Mouse (Mus musculus) lung, adult 2 months (tissue): ENCODE results near the gene Zfp568. TPM values are rescaled to one million over a fixed set of nuclear protein-coding genes. Genes with fewer than 3 reads are reported as not detected.
A peak's percentile ranks its signal among the peaks of the same experiment; 100 is the strongest.

Source experiments
- DNase-seq: peaks from one replicate; pipeline ENCODE4 v3.0.0; 2022
- H3K4me1 ChIP-seq: fragments of 200-500 bp; 2 replicates; pipeline ENCODE4 v1.6.1; 2011; ENCODE audit warnings: low read length; ENCODE audit not compliant: control insufficient read depth, insufficient read depth
- H3K4me3 ChIP-seq: fragments of 200-500 bp; replicated peaks from 2 replicates; pipeline ENCODE3; 2011; ENCODE audit warnings: low read depth, mild to moderate bottlenecking, control low read depth, low read length; ENCODE audit errors: extremely low read depth
- CTCF ChIP-seq: fragments of 200-500 bp; IDR thresholded peaks from 2 replicates; pipeline ENCODE4 v1.5.1; 2011; ENCODE audit warnings: mild to moderate bottlenecking, low read length, control low read depth; ENCODE audit not compliant: insufficient read depth
- POLR2A ChIP-seq: fragments of 200-500 bp; IDR thresholded peaks from 2 replicates; pipeline ENCODE4 v1.6.1; 2011; ENCODE audit warnings: low read depth, mild to moderate bottlenecking, control low read depth, low read length, borderline replicate concordance; ENCODE audit errors: extremely low read depth
- WGBS: fragments of 180-500 bp; shearing (Covaris S2); methylation state at CpG from one replicate; pipeline ENCODE4 v1.1.7; 2018; 5-methylcytosine and 5-hydroxymethylcytosine counted together
- polyA plus RNA-seq: library from polyadenylated mRNA; depleted of rRNA; stranded (reverse); fragments of >200 nt; gene quantifications from 2 replicates; pipeline ENCODE4 v1.2.3, GENCODE M21; 2012; rRNA removed

Gene Zfp568
- polyA plus RNA-seq, 1 experiment = 6.1 TPM

DNA sequence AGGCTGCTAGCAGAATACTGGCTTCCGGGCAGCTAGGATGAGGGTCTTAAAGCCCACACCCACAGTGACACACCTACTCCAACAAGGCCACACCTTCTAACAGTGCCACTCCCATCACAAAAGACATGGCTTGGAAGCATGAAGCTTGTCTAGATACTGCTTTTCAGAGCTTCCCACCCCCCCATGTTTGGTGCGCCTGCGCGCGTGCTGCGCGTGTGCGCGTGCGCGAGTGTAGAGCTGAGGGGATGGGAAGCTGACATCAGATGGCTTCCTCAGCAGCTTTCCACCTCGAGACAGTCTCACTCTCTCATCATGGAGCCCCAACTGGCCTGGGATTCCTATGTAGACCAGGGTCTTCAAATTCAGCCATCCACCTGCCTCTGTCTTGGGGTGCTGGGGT is 50.6 kb downstream of the Zfp568 start:
- Histone ChIP-seq H3K4me1 (no peaks in the 10 kb centered on the region), H3K4me3 (no peak overlapping the region)
- 93% methylated on average over 12 of the region's 12 CpGs for WGBS
- TF ChIP-seq POLR2A (no peak), CTCF (no peak)
- DNase-seq = no peak

DNA sequence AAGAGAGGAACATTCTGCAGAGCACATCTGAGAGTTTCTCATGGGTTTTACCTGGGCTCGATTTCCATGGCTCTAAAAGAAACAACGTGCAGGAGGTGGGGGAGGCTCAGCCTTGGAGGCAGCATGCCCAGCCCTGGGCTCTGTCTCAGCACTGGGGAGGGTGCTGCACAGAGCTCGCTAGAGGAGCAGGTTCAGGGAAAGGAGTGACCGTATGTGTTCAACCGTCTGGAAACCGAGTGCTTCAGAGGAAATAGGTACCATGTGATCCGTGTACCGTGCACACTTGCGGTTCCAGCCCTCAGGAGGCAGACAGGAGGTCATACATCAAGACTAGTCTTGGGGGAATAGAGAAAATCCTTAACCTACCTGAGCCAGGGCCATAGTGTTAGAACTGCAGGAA is 60.6 kb downstream of the Zfp568 start:
- Histone ChIP-seq H3K4me1 (no peaks in the 10 kb centered on the region), H3K4me3 (no peak overlapping the region)
- WGBS = 57% methylated on average over 9 of the region's 9 CpGs
- no peak for DNase-seq
- no peak for TF ChIP-seq CTCF
- no peak for TF ChIP-seq POLR2A

DNA sequence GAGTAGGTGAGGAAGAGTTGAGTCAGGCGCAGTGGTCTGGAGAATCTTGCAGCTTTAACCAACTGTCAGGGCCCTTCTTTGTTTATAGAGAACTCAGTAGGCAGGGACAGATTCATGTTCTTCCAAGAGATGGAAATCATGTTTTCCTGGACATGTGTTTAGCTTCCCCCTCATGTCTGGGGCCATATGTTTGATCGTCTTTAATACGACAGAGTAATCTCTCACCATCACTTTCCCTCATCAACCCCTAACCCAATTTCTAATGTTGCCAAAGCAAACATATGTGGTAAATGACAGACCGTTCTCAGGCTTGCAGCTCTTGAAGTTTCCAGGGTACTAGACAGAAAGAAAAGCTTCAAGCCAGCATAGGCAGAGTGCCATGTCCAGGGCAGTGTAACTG is 64.4 kb downstream of the Zfp568 start:
- Histone ChIP-seq H3K4me3 (no peak overlapping the region), H3K4me1 (no peaks in the 10 kb centered on the region; the same call in 1 of the 2 replicates)
- DNase-seq = no peak
- 69% methylated on average over 4 of the region's 4 CpGs for WGBS
- TF ChIP-seq CTCF = no peak
- TF ChIP-seq POLR2A = no peak

DNA sequence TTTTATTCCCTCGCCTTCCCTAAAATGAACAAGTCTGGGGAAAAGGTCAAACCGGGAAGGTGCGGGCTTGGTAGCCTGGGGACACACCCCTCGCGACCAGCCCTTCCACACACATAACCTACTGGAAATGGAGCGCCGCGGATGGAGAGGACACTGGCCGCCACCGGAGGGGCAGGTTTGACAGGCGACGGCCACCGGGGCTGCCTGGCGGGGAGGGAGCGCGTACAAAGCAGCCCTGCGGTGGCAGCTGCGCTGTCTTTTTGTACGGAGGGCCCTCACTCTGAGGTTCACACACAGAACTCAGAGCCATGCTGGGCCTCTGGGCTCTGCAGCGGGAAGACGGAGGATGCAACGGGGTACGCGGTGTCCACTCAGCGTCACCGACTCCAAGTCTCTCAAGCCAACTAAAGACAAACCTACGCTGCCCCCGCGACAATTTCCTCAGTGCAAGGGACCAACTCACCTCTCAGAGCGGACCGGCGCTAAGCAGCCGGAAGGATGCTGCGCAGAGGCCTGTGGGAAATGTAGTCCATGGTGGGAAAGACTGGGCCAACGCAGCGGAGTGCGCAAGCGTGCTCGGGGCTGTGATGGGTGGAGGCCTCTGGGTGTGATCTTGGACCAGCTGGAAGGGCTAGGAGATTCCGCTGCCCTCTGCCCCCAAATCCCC is 67.3 kb downstream of the Zfp568 start, which contains the start of gene Zfp14:
Gene Zfp14, minus strand, starts transcription at position 499 of the 667 bp plus-strand sequence.
- peak; percentile 87 for DNase-seq
- WGBS = under 1% methylated on average over 40 of the region's 40 CpGs
- no peak for TF ChIP-seq CTCF
- peak; percentile 69; the same call in 1 of the 2 replicates for TF ChIP-seq POLR2A

DNA sequence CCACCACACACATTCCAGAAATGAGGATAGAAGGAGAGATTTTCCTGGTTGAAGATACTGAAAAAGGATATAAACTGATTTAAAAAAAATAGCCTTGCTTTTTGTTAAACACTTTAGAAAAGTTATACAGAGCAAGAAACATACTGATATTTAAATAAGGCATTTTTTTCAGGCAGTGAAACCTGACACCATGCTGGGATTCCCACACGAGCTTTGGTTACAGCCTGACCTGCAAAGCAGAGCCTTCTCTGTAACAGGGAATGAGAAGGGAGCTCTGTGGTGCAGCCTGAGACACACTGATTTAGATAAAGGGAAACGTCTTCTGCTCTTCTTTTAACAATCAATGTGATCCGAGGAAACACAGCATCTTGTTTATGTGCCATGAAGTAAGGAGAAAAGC is 69.8 kb downstream of the Zfp568 start:
- DNase-seq = no peak
- H3K4me1 ChIP-seq = no peaks in the 10 kb centered on the region; the same call in 1 of the 2 replicates
- H3K4me3 ChIP-seq = no peak overlapping the region
- no peak for TF ChIP-seq CTCF
- no peak for TF ChIP-seq POLR2A
- WGBS = 12% methylated on average over 3 of the region's 3 CpGs

More for the DNA sequence above, 67.3 kb downstream of the Zfp568 start, which contains the start of gene Zfp14:
- H3K4me1 ChIP-seq = no peaks in the 10 kb centered on the region; the same call in 1 of the 2 replicates
- H3K4me3 ChIP-seq = peak within 1 kb of the TSS; percentile 95

DNA sequence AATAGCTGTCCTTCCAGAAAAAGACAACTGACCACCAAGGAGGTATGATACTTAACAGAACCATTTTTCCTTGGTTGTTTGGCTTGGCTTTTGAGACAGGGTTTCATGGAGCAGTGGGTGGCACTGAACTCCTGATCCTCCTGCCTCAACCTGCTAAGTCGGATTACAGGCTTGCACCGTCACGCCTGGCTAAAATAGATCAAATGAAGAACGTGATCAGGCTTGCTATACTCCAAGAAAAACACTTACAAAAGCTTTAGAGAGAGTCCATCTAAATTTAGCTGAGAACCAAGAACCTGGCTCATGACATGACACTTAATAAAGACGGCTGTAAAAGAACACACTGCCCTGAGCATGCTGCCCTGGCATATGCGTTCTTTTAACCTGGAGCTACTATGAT is 76.6 kb downstream of the Zfp568 start:
- no peak for DNase-seq
- 86% methylated on average over 6 of the region's 6 CpGs for WGBS
- H3K4me1 ChIP-seq = no peaks in the 10 kb centered on the region
- no peak overlapping the region for H3K4me3 ChIP-seq
- no peak for TF ChIP-seq CTCF
- TF ChIP-seq POLR2A = no peak

DNA sequence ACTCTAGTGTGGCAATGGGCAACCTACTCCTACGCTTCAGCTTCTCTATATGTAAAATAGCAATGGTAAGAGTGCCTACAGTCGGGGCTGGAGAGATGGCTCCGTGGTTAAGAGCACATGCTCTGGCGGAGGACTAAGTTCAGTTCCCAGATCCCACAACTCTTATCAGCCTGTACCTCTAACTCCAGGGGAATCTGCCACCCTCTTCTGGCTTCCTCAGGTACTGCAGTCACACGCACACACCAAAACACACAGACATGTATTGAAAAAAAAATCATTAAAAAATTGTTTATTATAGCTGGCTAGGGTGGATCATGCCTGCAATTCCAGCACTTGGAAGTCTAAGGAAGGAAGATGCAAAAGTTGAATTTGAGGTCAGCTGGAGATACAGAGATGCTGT is 78.7 kb downstream of the Zfp568 start:
- no peaks in the 10 kb centered on the region for H3K4me1 ChIP-seq
- WGBS = 89% methylated on average over 5 of the region's 5 CpGs
- no peak overlapping the region for H3K4me3 ChIP-seq
- peak; percentile 9 for DNase-seq
- TF ChIP-seq CTCF (no peak), POLR2A (no peak)

DNA sequence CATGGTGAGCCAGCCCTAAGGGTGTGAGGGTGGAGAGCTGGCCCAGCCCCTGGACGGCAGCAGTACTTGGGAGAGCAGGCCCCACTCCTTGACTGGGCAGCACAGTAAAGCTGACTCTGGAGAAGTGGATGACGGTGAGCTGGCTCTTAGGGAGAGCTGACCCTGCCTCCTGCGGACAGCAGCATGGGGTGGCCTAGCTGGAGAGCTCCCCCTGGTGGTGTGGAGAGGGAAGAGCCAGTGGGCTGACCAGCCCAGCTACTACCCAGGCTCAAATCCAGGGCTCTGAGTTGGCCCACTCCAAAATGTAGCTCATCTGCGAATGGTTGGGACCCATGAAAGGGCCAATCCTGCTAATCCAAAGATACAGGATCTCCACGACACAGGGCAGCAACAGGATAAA is 80.9 kb downstream of the Zfp568 start:
- DNase-seq = no peak
- no peak overlapping the region for H3K4me3 ChIP-seq
- H3K4me1 ChIP-seq = no peaks in the 10 kb centered on the region
- 82% methylated on average over 5 of the region's 5 CpGs for WGBS
- TF ChIP-seq CTCF (no peak), POLR2A (no peak)

DNA sequence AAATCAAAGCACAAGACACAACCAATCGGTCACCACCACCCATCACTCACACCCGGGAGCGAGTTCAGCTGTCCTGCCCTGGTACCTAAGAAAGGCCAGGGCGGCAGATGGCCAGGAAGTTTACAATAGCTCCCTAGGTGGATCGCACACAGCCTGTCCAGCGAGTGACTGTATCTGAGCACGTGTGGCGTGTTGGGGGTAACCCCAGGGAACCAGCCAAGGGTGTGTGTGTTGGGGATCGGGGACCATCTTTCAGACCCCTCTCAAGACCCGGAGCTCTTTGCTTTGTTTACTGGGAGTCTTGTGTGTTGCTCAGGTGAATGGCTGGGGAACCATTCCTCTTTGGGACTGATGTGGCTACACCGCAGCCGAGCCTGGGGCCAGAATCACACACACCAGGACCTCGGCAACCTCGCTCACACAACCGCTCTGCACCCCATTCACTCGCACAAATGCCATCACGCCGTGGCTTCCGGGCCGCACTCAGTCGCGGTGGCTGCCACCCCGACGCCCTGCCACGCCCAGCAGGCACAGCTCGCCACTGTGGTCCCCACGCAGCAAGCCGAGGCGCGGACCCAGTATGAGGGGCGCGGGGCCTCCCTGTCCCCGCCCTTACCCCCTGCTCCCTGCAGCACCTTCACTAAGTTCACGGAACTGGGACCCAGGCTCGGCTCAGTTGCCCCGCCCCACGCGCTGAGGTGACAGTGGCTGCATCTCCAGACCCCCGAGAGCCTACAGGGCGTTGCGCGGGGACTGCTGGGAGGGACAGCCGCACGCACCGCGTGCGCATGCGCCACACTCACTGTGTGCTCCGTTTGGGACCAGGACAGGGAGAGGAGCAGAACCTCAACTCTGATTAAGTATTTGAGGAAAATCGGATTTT is 88.6 kb downstream of the Zfp568 start, which contains the start of gene Zfp82:
Gene Zfp82, minus strand, starts transcription at position 755 of the 883 bp plus-strand sequence.
- DNase-seq = peak; percentile 74
- TF ChIP-seq POLR2A (peak; percentile 53; the same call in 1 of the 2 replicates), CTCF (no peak)
- under 1% methylated on average over 50 of the region's 50 CpGs for WGBS
- H3K4me3 ChIP-seq = peak within 1 kb of the TSS; percentile 93
- peaks cover 3% of the 10 kb centered on the region; the same call in 1 of the 2 replicates for H3K4me1 ChIP-seq

Other genes with a start within 250 kb of the Zfp568 start
- 3.3 and 4.7 TPM in 2 replicates for gene Zfp84, start 215.4 kb upstream of the Zfp568 start, polyA plus RNA-seq
- 1.8 and 2.0 TPM in 2 replicates for gene Zfp30, start 200.0 kb upstream of the Zfp568 start, polyA plus RNA-seq
- 2.3 and 3.3 TPM in 2 replicates for gene Zfp790, start 167.8 kb upstream of the Zfp568 start, polyA plus RNA-seq
- gene Zfp940, start 130.3 kb upstream of the Zfp568 start, polyA plus RNA-seq = 0.24 and 0.57 TPM in 2 replicates
- 1.1 and 1.8 TPM in 2 replicates for gene Zfp420, start 124.0 kb upstream of the Zfp568 start, polyA plus RNA-seq
- gene Zfp27, start 77.4 kb upstream of the Zfp568 start, polyA plus RNA-seq = 1.5 and 2.6 TPM in 2 replicates
- gene Zfp383, start 75.7 kb upstream of the Zfp568 start, polyA plus RNA-seq = 1.1 and 1.9 TPM in 2 replicates
- 7.9 and 8.3 TPM in 2 replicates for gene Zfp74, start 29.9 kb upstream of the Zfp568 start, polyA plus RNA-seq
- 3.6 and 4.9 TPM in 2 replicates for gene Zfp14, start 67.4 kb downstream of the Zfp568 start, polyA plus RNA-seq
- 0.31 and 1.0 TPM in 2 replicates for gene Zfp82, start 88.9 kb downstream of the Zfp568 start, polyA plus RNA-seq
- not detected in 2 replicates for gene Gm26920, start 106.5 kb downstream of the Zfp568 start, polyA plus RNA-seq
- gene Zfp566, start 106.6 kb downstream of the Zfp568 start, polyA plus RNA-seq = 1.1 and 1.2 TPM in 2 replicates
- gene Zfp260, start 110.8 kb downstream of the Zfp568 start, polyA plus RNA-seq = 11.4 and 17.6 TPM in 2 replicates
- 0.88 and 1.8 TPM in 2 replicates for gene Zfp382, start 138.0 kb downstream of the Zfp568 start, polyA plus RNA-seq
- gene Zfp146, start 185.8 kb downstream of the Zfp568 start, polyA plus RNA-seq = 9.5 and 14.8 TPM in 2 replicates
- gene Cox7a1, start 200.2 kb downstream of the Zfp568 start, polyA plus RNA-seq = 14.1 and 42.3 TPM in 2 replicates
- gene Capns1, start 214.9 kb downstream of the Zfp568 start, polyA plus RNA-seq = 784 and 1,083 TPM in 2 replicates
- 95.6 and 110 TPM in 2 replicates for gene Polr2i, start 248.0 kb downstream of the Zfp568 start, polyA plus RNA-seq
- 38.4 and 41.6 TPM in 2 replicates for gene Tbcb, start 248.3 kb downstream of the Zfp568 start, polyA plus RNA-seq